Mouse (Mus musculus): ENCODE measurements around the gene Cenpv. TPM values are rescaled to one million over a fixed set of nuclear protein-coding genes. Genes with fewer than 3 reads are reported as not detected.
A peak's percentile ranks its signal among the peaks of the same experiment; 100 is the strongest.

Cenpv gene
- polyA plus RNA-seq, 1 experiment from 2014 or later = 49.8 TPM

DNA sequence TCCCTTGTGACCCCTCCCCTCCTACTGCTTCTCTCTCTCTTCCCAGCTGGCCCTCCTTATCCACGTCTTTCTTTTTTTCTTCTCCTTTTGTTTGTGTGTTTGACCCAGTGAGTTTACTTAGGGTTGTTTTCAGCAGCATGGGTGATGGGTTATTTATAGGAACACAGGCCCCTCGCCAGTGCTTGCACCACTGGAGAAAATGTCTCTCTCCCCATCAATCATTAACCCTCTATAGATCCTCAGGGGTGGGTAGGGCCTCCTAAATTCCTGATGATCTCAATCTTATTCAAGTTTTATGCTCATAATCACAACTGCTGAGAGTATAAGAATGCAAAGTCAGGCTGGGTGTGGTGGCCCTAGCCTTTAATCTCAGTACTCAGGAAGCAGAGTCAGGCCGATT is 41.9 kb downstream of the Cenpv start:
- H3K4me2 ChIP-seq (ENCODE audit: low read depth, low read length) = no peak overlapping the region
- no peak overlapping the region for H3K9ac ChIP-seq (replicated peaks; ENCODE audit: low read length)
- WGBS = 66% methylated on average over 3 of the region's 3 CpGs
- H3K9me3 ChIP-seq (replicated peaks; ENCODE audit: control insufficient read depth, low read length) = no peaks in the 10 kb centered on the region
- DNase-seq (ENCODE audit: low spot score) (no peak), ATAC-seq (replicated peaks; ENCODE audit: insufficient number of reproducible peaks, low FRiP score, low TSS enrichment, low read depth) (no peak)
- no peaks in the 10 kb centered on the region for H3K36me3 ChIP-seq (replicated peaks; ENCODE audit: control insufficient read depth, insufficient read depth, low read depth, low read length)
- no peaks in the 10 kb centered on the region for H3K27me3 ChIP-seq (ENCODE audit: control insufficient read depth, insufficient read depth, low read length)
- H3K4me3 ChIP-seq (ENCODE audit: low read depth, low read length) = no peak overlapping the region
- H3K27ac ChIP-seq (replicated peaks; ENCODE audit: low read depth, low read length) = no peak overlapping the region
- H3K4me1 ChIP-seq (ENCODE audit: control insufficient read depth, insufficient read depth, low read length) = no peaks in the 10 kb centered on the region; the same call in 1 of the 2 replicates

DNA sequence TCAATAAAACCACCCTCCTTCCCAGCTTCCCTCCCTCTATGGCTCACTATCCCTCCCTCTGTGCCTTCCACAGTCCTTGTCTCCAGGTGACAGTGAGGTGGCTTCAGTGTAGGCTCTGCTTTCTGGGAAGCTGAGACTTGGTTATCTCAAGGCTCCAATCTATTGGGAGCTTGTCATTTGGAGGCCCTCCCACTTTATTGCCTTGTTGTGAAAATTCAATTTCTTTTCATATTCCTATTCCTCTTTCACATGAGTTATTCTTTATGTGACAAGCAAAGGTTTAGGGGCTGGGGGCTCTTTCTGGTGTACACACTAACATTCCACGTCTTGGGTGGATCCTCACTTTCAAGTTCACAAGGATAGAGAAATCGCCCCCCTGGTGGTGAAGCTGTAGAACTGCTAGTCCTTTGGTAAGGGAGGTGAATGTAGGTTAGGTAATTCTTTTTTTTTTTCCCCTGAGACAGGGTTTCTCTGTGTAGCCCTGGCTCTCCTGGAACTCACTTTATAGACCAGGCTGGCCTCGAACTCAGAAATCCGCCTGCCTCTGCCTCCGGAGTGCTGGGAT is 42.8 kb downstream of the Cenpv start:
- 62% methylated on average over 5 of the region's 5 CpGs for WGBS

DNA sequence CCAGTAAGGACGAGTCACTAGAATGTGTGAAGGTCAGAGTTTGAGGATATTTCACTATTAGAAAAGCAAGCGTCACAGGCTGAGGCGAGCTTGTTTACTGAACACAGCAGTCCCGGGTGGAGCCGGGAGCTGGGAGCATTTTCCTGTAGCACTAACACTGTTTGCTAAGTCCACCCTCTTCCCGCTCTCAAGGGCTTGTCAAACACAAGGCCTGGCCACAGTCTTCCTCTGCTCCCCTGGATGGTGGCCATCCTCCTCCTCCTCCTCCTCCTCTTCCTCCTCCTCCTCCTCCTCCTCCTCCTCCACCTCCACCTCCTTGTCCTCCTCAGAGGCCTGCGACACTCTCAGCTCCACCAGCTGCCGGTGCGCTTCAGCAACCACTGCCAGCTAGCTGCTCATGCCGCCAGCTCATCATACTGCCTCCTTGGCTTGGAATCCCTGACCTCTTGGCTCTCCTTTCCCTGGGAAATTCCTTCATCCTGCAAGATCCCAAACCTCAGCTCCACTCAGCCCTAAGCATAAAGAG is 43.7 kb downstream of the Cenpv start:
- WGBS = 22% methylated on average over 9 of the region's 10 CpGs
- H3K4me1 ChIP-seq (ENCODE audit: control insufficient read depth, insufficient read depth, low read length) = no peaks in the 10 kb centered on the region; the same call in 1 of the 2 replicates
- no peak overlapping the region for H3K4me2 ChIP-seq (ENCODE audit: low read depth, low read length)
- H3K4me3 ChIP-seq (ENCODE audit: low read depth, low read length) = no peak overlapping the region
- peak overlapping the region; percentile 32 for H3K9ac ChIP-seq (replicated peaks; ENCODE audit: low read length)
- ATAC-seq (replicated peaks; ENCODE audit: insufficient number of reproducible peaks, low FRiP score, low TSS enrichment, low read depth) (no peak), DNase-seq (ENCODE audit: low spot score) (no peak)
- H3K27me3 ChIP-seq (ENCODE audit: control insufficient read depth, insufficient read depth, low read length) = no peaks in the 10 kb centered on the region
- H3K9me3 ChIP-seq (replicated peaks; ENCODE audit: control insufficient read depth, low read length) = no peaks in the 10 kb centered on the region
- peak overlapping the region; percentile 52; the same call in 1 of the 2 replicates for H3K27ac ChIP-seq (replicated peaks; ENCODE audit: low read depth, low read length)
- no peaks in the 10 kb centered on the region for H3K36me3 ChIP-seq (replicated peaks; ENCODE audit: control insufficient read depth, insufficient read depth, low read depth, low read length)

More for the DNA sequence above, 42.8 kb downstream of the Cenpv start:
- no peaks in the 10 kb centered on the region; the same call in 1 of the 2 replicates for H3K4me1 ChIP-seq (ENCODE audit: control insufficient read depth, insufficient read depth, low read length)
- H3K9ac ChIP-seq (replicated peaks; ENCODE audit: low read length) = no peak overlapping the region
- DNase-seq (ENCODE audit: low spot score) (peak; percentile 58), ATAC-seq (replicated peaks; ENCODE audit: insufficient number of reproducible peaks, low FRiP score, low TSS enrichment, low read depth) (no peak)
- H3K4me3 ChIP-seq (ENCODE audit: low read depth, low read length) = no peak overlapping the region
- H3K27me3 ChIP-seq (ENCODE audit: control insufficient read depth, insufficient read depth, low read length) = no peaks in the 10 kb centered on the region
- no peak overlapping the region for H3K27ac ChIP-seq (replicated peaks; ENCODE audit: low read depth, low read length)
- no peak overlapping the region for H3K4me2 ChIP-seq (ENCODE audit: low read depth, low read length)
- no peaks in the 10 kb centered on the region for H3K36me3 ChIP-seq (replicated peaks; ENCODE audit: control insufficient read depth, insufficient read depth, low read depth, low read length)
- H3K9me3 ChIP-seq (replicated peaks; ENCODE audit: control insufficient read depth, low read length) = no peaks in the 10 kb centered on the region

DNA sequence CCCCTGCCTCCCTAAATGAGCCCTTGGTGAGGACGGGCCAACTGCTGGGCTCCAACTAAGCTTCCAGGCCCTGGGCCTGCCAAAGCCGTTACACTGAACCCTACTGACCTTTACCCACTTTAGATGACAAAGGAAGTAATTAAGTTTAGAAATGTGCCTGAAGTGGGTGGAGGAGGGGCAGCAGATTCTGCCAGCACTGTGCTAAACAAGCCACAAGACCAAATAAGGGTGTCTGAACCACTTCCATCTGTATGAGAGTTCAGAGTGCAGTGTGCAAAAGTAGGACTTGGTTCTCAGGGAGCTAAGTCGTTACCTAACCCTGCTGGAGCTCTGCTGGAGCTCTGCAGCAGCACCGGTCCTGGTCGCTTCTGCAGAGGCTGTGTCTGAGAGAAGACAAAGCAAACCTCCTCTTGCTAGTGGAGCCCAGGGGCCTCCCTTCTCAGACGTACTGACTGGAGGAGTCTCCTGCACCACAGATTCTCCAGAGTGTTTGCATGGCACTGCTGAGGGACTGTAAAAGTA is 44.2 kb downstream of the Cenpv start:
- peak overlapping the region; percentile 52 for H3K27ac ChIP-seq (replicated peaks; ENCODE audit: low read depth, low read length)
- WGBS = 5% methylated on average over 6 of the region's 6 CpGs
- H3K9ac ChIP-seq (replicated peaks; ENCODE audit: low read length) = peak overlapping the region; percentile 32
- H3K36me3 ChIP-seq (replicated peaks; ENCODE audit: control insufficient read depth, insufficient read depth, low read depth, low read length) = no peaks in the 10 kb centered on the region
- no peak overlapping the region for H3K4me2 ChIP-seq (ENCODE audit: low read depth, low read length)
- DNase-seq (ENCODE audit: low spot score) (peak; percentile 78), ATAC-seq (replicated peaks; ENCODE audit: insufficient number of reproducible peaks, low FRiP score, low TSS enrichment, low read depth) (no peak; the same call in 1 of the 2 replicates)
- H3K27me3 ChIP-seq (ENCODE audit: control insufficient read depth, insufficient read depth, low read length) = no peaks in the 10 kb centered on the region
- H3K4me3 ChIP-seq (ENCODE audit: low read depth, low read length) = no peak overlapping the region
- H3K4me1 ChIP-seq (ENCODE audit: control insufficient read depth, insufficient read depth, low read length) = no peaks in the 10 kb centered on the region; the same call in 1 of the 2 replicates
- no peaks in the 10 kb centered on the region for H3K9me3 ChIP-seq (replicated peaks; ENCODE audit: control insufficient read depth, low read length)

DNA sequence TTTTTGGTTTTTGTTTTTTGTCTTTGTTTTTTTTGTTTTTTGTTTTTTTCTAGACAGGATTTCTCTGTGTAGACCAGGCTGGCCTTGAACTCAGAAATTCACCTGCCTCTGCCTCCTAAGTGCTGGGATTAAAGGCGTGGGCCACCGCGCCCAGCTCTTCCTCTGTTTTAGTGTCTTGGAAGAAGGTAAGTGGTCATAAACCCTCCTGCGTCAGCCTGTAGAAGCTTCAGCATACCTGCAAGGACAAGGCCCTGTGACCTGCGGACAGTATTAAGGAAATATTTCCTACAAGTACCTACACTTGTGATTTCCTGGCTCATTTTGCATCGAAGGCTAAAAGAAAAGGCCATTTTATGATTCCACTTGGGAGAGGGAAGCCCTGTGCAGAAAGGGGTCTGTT is 45.4 kb downstream of the Cenpv start:
- Histone ChIP-seq H3K36me3 (replicated peaks; ENCODE audit: control insufficient read depth, insufficient read depth, low read depth, low read length) (no peaks in the 10 kb centered on the region), H3K9me3 (replicated peaks; ENCODE audit: control insufficient read depth, low read length) (no peaks in the 10 kb centered on the region), H3K27ac (replicated peaks; ENCODE audit: low read depth, low read length) (no peak overlapping the region), H3K27me3 (ENCODE audit: control insufficient read depth, insufficient read depth, low read length) (no peaks in the 10 kb centered on the region), H3K4me2 (ENCODE audit: low read depth, low read length) (no peak overlapping the region), H3K4me1 (ENCODE audit: control insufficient read depth, insufficient read depth, low read length) (no peaks in the 10 kb centered on the region; the same call in 1 of the 2 replicates), H3K9ac (replicated peaks; ENCODE audit: low read length) (no peak overlapping the region), H3K4me3 (ENCODE audit: low read depth, low read length) (no peak overlapping the region)
- ATAC-seq (replicated peaks; ENCODE audit: insufficient number of reproducible peaks, low FRiP score, low TSS enrichment, low read depth) = no peak
- DNase-seq (ENCODE audit: low spot score) = no peak
- WGBS = 94% methylated on average over 6 of the region's 6 CpGs

DNA sequence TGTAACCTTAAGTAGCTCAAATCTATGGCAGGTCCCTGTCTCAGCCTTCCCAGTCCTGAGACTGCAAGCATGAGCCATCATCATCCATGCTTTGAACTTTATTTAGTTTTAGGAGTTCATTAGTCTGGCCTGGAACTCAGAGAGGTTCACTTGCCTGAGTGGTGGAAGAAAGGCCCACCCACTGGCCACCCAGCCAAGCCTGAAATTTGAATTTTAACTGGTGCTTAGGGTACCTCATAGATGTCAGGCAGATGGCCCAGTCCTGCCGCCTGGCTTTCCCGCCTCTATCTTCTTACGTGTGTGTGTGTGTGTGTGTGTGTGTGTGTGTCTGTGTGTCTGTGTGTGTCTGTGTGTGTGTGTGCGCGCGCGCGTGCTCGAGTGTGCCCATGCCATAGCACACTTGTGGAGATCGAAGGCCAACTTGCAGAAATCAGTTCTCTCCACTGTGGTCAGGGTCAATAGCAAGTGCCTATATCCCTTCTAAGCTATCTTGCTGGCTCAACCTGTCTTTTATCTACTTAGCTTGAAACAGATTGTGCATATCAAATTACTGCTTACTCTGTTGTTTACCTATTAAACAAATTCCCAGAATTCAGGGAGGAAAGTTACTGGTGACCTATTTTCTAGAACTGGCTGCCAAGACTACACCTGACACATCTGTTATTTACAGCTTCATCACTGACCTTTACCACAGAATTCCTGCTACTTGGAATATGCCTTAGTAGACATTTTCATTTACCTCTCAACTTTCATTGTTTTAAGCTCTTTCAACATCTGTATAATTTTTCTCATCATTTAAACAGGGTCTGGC is 51.3 kb downstream of the Cenpv start:
- DNase-seq (ENCODE audit: low spot score) (no peak), ATAC-seq (replicated peaks; ENCODE audit: insufficient number of reproducible peaks, low FRiP score, low TSS enrichment, low read depth) (no peak)
- Histone ChIP-seq H3K36me3 (replicated peaks; ENCODE audit: control insufficient read depth, insufficient read depth, low read depth, low read length) (no peaks in the 10 kb centered on the region), H3K4me2 (ENCODE audit: low read depth, low read length) (no peak overlapping the region), H3K27me3 (ENCODE audit: control insufficient read depth, insufficient read depth, low read length) (no peaks in the 10 kb centered on the region), H3K9me3 (replicated peaks; ENCODE audit: control insufficient read depth, low read length) (no peaks in the 10 kb centered on the region), H3K27ac (replicated peaks; ENCODE audit: low read depth, low read length) (no peak overlapping the region), H3K4me3 (ENCODE audit: low read depth, low read length) (no peak overlapping the region), H3K4me1 (ENCODE audit: control insufficient read depth, insufficient read depth, low read length) (no peaks in the 10 kb centered on the region), H3K9ac (replicated peaks; ENCODE audit: low read length) (no peak overlapping the region)
- whole genome bisulfite sequencing = 97% methylated on average over 10 of the region's 10 CpGs

DNA sequence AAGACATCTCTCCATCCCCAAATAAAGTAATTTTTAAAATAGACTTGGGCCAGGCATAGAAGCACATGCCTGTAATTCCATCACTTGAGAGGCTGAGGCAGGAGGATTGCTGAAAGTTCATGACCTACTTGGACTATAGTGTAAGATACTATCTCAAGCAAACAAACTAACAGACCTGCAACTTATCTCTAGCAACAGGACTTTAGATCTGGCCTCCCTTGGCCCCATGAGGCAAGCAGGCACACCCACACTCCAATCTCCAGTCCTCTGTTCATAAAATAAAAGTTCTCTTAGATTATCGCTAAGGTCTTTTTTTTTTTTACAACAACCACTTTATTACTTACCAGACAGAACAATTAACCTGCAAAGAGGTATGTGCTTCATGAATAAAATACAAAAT is 52.1 kb downstream of the Cenpv start:
- no peak for DNase-seq (ENCODE audit: low spot score)
- ATAC-seq (replicated peaks; ENCODE audit: insufficient number of reproducible peaks, low FRiP score, low TSS enrichment, low read depth) = no peak
- no peak overlapping the region for H3K4me2 ChIP-seq (ENCODE audit: low read depth, low read length)
- no peaks in the 10 kb centered on the region for H3K9me3 ChIP-seq (replicated peaks; ENCODE audit: control insufficient read depth, low read length)
- no peak overlapping the region for H3K27ac ChIP-seq (replicated peaks; ENCODE audit: low read depth, low read length)
- H3K4me3 ChIP-seq (ENCODE audit: low read depth, low read length) = no peak overlapping the region
- H3K4me1 ChIP-seq (ENCODE audit: control insufficient read depth, insufficient read depth, low read length) = no peaks in the 10 kb centered on the region
- no peaks in the 10 kb centered on the region for H3K27me3 ChIP-seq (ENCODE audit: control insufficient read depth, insufficient read depth, low read length)
- 97% methylated on average over 1 of the region's 1 CpGs for WGBS
- no peak overlapping the region for H3K9ac ChIP-seq (replicated peaks; ENCODE audit: low read length)
- no peaks in the 10 kb centered on the region for H3K36me3 ChIP-seq (replicated peaks; ENCODE audit: control insufficient read depth, insufficient read depth, low read depth, low read length)

DNA sequence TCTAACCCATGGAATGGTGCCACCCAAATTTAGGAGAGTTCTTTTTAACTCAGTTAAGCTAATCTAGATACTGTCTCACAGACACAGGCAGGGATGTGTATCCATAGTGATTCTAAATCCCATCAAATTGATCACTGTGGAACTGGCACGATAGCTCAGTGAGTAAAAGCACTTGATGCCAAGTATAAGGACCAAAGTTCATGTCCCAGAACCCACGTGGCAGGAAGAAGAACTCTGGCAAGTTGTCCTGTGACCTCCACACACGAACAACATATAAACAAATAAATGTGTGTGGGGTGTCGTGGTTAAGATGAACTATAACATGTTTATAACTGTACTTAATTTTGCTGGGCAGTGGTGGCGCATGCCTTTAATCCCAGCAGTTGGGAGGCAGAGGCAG is 59.5 kb downstream of the Cenpv start:
- Histone ChIP-seq H3K4me3 (ENCODE audit: low read depth, low read length) (no peak overlapping the region), H3K36me3 (replicated peaks; ENCODE audit: control insufficient read depth, insufficient read depth, low read depth, low read length) (no peaks in the 10 kb centered on the region), H3K27ac (replicated peaks; ENCODE audit: low read depth, low read length) (no peak overlapping the region), H3K4me1 (ENCODE audit: control insufficient read depth, insufficient read depth, low read length) (no peaks in the 10 kb centered on the region), H3K4me2 (ENCODE audit: low read depth, low read length) (no peak overlapping the region), H3K9ac (replicated peaks; ENCODE audit: low read length) (no peak overlapping the region), H3K9me3 (replicated peaks; ENCODE audit: control insufficient read depth, low read length) (no peaks in the 10 kb centered on the region), H3K27me3 (ENCODE audit: control insufficient read depth, insufficient read depth, low read length) (no peaks in the 10 kb centered on the region)
- ATAC-seq (replicated peaks; ENCODE audit: insufficient number of reproducible peaks, low FRiP score, low TSS enrichment, low read depth) (no peak), DNase-seq (ENCODE audit: low spot score) (no peak)
- 83% methylated on average over 5 of the region's 5 CpGs for WGBS
